Mouse (Mus musculus): ENCODE measurements at regions not wholly inside any gene's neighbourhood (a gene's known extent, or its start where the extent isn't known, plus 50 kb on each side); places are given as distances from the start of the nearest gene placed in this dataset.

DNA sequence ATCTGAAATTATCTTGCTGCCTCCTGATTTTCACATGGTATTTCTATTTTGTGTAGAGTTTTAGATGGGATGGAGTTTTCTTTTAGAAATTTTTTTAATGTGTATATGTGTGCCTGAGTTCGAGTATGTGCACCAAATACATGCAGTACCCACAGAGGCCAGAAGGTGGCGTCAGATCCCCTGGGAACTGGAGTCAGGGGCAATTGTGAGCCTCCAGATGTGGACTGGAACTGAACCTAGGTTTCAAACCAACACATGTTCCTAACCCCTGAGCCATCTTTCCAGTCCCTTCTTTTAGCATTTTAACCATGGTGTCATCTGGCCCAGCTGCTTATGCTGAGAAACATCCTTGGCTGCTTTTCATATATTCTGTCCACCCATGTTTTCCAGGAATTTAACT is 274.9 kb downstream of the 3100002H09Rik start:
- ATAC-seq (replicated peaks; ENCODE audit: poor library complexity, severe bottlenecking): no peak

GRCm38 (mm10) chr4:124332974-124333373 is 277.6 kb downstream of the 3100002H09Rik start:
- no peak for ATAC-seq (replicated peaks; ENCODE audit: poor library complexity, severe bottlenecking)

DNA sequence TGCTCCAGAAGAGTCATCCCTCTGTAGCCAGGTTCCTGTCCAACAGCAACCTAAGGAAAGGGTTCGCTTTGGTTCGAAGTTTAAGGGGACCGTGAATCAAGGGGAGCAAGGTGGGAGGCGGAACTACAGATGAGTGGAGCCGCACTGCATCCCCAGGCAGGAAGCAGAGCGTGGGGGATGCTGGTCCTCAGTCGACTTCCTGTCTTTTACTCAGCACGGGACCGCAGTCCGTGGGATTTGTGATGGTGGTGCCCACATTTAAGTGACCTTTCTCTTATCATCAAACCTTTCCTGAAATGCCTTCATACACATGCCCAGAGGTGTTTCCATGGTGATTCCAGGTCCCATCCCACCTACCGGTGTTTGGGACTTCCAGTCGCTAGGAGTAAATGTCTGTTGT is 278.2 kb downstream of the 3100002H09Rik start:
- ATAC-seq (replicated peaks; ENCODE audit: poor library complexity, severe bottlenecking): no peak

DNA sequence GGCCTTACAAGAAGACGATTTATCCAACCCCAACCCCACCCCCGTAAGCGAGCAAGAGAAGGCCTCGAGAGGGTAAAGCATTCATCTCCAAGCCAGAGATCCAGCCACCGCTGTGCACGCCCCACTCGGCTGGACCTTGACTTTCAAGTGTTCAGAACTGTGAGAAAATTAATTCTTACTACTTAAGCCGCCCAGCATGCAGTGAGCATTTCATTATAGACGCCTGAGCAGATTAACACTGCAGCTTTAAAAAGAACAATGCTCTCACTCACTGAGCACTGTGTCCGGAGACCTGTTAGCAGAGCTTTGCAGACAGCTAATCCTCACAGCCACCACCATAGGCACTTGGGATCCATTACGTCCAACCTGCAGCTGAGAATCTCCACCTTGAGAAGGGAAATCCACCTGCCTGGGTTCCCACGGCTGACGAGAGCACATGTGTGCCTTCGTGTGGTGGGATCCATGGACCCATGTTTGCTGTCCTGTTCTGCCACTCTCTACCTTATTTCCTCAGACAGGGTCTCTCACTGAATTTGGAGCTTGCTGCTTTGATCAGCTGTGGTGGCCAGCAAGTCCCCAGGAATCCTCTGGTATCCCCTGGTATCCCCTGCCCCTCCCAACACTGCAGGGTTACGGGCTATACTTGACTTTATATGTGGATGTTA is 281.4 kb downstream of the 3100002H09Rik start:
- no peak for ATAC-seq (replicated peaks; ENCODE audit: poor library complexity, severe bottlenecking)

DNA sequence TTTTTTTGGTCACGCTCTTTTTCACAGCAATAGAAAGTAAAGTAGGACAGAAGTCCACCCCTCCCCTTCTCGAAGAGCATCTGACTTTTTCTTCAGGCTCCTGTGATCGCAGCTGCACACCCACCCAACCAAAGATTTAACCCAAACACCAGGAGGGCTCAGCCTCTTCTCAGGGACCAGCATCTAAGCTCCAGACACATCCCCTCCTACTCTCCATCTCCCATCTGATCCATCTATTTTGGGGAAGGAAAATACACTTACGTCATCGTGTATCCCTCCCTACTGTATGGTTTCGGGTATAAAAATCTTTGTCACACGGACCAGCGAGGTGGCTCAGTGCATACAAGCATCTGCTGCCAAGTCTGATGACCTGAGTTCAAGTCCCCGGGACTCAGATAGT is 284.3 kb downstream of the 3100002H09Rik start:
- ATAC-seq (replicated peaks; ENCODE audit: poor library complexity, severe bottlenecking): no peak

GRCm38 (mm10) chr4:124323589-124323988 is 287.0 kb downstream of the 3100002H09Rik start:
- no peak for ATAC-seq (replicated peaks; ENCODE audit: poor library complexity, severe bottlenecking)

- no peak for ATAC-seq (replicated peaks; ENCODE audit: poor library complexity, severe bottlenecking)
Observed at GRCm38 (mm10) chr4:124321221-124321620, 289.4 kb downstream of the 3100002H09Rik start.

GRCm38 (mm10) chr4:124317042-124317441 is 293.6 kb downstream of the 3100002H09Rik start:
- no peak for ATAC-seq (replicated peaks; ENCODE audit: poor library complexity, severe bottlenecking)

GRCm38 (mm10) chr4:124311657-124312056 is 298.9 kb downstream of the 3100002H09Rik start:
- ATAC-seq (replicated peaks; ENCODE audit: poor library complexity, severe bottlenecking): no peak

DNA sequence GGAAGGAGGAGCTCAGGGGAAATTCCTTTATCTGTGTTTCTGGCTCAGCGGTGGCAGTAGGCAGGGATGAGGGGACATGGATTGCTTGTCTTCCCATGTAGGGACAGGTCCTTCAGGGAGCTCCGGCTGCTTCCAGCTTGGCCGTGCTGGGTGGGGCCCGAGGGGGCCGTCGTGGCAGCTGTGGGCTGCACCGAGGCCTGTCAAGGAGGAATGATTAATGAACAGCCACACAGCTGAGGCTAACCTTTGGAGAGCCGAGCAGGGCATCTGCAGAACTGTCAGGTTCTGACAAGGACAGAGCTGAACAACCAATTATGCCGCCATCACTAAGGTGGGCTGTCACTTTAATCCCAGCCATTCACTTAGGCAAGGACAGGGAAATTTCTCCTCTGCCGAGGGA is 300.0 kb downstream of the 3100002H09Rik start:
- no peak for ATAC-seq (replicated peaks; ENCODE audit: poor library complexity, severe bottlenecking)

DNA sequence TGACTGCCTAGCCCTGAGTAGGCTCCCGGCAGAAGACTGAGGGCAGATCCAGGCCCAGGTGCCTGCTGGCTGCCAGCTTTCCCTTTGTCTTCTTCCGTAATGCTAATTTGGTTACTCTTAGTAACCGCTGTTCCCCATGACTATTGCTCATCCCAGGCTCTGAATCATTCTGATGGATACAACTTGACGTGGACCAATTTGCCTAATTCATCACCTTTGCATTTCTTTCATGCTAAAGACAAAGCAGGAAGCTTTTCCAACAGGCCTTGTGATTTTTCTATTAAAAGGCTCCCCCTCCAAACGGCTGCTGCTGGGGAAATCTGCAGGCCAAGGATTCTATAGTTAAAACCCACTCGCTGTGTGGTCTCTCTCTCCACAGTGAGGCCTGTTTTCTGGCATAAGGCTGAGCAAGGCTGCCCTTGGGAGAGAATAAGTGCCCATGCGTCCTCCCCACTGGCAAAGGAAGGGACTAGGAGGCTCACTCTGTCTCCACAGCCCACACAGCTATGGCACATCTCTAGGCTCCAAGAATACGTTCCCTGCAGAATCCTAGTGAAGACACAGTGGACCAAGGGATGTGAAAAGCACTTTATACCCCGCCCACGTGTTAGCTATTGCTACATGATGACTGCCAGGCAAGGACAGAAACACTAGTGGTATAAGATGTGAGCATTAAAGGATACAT is 304.6 kb downstream of the 3100002H09Rik start:
- ATAC-seq (replicated peaks; ENCODE audit: poor library complexity, severe bottlenecking): no peak

GRCm38 (mm10) chr4:124302950-124303349 is 307.7 kb downstream of the 3100002H09Rik start:
- no peak for ATAC-seq (replicated peaks; ENCODE audit: poor library complexity, severe bottlenecking)

- ATAC-seq (replicated peaks; ENCODE audit: poor library complexity, severe bottlenecking): no peak
Observed at GRCm38 (mm10) chr4:124298667-124299437, 311.8 kb downstream of the 3100002H09Rik start.

DNA sequence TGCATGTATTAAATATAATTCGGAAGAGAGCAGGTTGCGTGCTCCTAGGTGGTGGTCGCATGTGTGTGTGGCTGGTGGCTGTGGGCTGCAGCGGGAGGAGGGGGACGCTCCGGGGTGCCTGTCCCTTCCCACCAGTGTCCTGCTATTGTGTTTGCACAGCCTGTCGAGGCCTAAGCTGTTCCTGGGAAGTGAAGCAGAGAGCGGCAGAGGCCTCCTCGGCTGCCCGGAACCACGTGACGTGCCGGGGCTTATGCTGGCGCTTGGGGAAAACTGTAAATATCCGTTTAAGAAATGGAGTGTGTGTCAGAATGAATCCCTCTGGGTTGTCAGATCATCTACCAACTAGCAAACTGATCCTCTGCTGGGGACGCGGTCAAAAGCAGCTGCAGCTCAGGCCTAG is 318.3 kb downstream of the 3100002H09Rik start:
- ATAC-seq (replicated peaks; ENCODE audit: poor library complexity, severe bottlenecking): no peak

GRCm38 (mm10) chr4:124291767-124292166 is 318.8 kb downstream of the 3100002H09Rik start:
- ATAC-seq (replicated peaks; ENCODE audit: poor library complexity, severe bottlenecking): no peak

- no peak for ATAC-seq (replicated peaks; ENCODE audit: poor library complexity, severe bottlenecking)
Observed at GRCm38 (mm10) chr4:124287471-124287870, 323.1 kb downstream of the 3100002H09Rik start.

- no peak for ATAC-seq (replicated peaks; ENCODE audit: poor library complexity, severe bottlenecking)
Observed at GRCm38 (mm10) chr4:124278681-124279080, 331.9 kb downstream of the 3100002H09Rik start.

DNA sequence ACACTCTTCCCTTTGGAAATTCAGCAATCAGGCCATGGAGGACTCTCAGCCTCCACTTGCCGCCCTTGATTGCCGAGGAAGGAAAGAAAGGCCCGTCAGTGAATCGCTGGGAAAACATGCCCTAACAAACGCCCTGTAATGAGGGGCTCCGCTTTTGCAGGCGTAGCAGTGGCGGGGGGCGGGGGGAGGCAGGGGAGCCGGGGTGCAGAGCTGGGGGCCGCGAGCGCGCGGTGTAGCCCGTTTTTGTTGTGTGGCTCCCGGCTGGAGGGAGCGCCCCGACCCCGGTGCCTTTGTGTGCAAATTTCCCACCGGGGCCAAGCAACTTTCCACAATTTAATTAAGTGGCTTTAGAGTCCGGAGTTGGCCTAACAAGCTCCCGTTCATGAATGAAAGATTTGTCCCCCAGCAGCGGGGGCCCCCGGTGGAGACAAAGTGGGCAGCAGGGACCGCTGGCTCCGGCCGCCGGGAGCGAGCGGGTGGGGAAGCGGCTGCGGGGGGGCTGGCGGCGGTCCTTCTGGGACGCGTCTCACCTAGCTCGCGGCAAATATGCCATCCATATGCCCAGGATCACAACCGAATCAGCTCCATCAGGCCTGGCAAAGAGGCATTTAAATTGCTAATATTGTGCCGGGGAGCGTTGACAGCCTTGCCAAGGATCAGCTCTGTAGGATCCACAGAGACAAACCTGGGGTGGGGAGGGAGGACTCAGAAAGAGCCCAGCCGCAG is 333.0 kb downstream of the 3100002H09Rik start:
- no peak for ATAC-seq (replicated peaks; ENCODE audit: poor library complexity, severe bottlenecking)

DNA sequence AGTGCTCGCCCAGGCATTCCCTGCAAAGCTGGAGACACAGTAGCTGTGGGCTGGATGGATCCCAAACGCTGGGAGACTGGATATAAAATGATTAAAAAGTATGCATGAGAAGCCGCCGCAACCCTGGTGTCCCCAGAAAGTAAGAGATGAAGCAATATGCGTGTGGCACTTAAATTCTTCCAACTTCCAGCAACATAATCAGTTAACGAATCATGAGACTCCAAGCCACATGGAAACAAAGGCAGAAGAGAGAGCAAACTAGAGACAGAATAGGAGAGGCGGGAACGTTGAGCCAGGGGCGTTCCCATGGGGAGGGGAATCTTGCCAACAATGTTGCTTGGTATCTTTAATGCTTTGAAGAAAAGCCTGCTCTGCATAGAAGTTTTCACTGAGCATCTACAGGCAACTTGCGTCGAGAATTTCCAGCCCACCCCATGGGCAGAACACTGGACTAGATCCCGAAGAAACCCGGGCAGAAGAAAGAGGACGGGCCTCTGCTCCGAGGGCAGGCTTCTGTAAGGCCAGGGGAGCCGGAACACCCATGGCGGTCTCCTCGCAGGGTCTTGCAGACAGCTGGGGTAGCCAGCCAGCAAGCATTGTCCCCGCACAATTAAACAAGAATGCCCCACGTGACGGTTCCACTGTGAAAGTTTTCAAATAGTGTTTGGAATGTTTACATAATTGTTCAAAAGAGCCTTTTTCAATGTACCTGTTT is 333.7 kb downstream of the 3100002H09Rik start:
- no peak for ATAC-seq (replicated peaks; ENCODE audit: poor library complexity, severe bottlenecking)

DNA sequence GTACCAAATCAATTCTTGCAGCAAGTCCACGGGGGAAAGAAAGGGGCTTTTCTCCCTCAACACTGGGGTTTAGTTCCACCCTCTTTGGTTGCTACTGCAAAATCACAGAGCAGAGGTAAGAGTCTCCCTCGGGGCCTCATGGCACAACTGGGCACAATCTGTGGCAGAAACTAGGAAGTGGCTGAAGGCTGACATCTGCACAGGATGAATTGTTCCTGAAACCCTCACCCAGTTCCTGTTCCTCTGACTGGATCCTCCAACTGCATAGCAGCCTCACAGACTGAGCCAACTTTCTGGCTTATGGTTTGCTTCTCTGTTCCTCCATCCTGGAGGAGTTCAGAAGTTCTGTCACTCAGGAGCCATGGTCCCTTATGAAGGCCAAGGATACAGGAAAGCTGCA is 338.6 kb downstream of the 3100002H09Rik start:
- no peak for ATAC-seq (replicated peaks; ENCODE audit: poor library complexity, severe bottlenecking)
